Mouse (Mus musculus) neural tube, embryonic 12.5 days (tissue): ENCODE results near the gene Amz1. TPM values are rescaled to one million over a fixed set of nuclear protein-coding genes. Genes with fewer than 3 reads are reported as not detected.

ENCODE experiments used
- ATAC-seq: fragments of 200-750 bp; cut with Nextera tagmentation; 2 replicates; pipeline ENCODE4 v1.8.0; 2017; ENCODE audit warnings: low read depth, mild to moderate bottlenecking, moderate TSS enrichment, moderate library complexity; ENCODE audit not compliant: low FRiP score
- H3K27ac ChIP-seq: fragments of 300-500 bp; sonication (generic); 2 replicates; pipeline ENCODE4 v1.5.1; 2016
- H3K27me3 ChIP-seq: fragments of 300-500 bp; sonication (generic); replicated peaks from 2 replicates; pipeline ENCODE4 v1.6.1; 2016; ENCODE audit warnings: mild to moderate bottlenecking
- H3K36me3 ChIP-seq: fragments of 300-500 bp; sonication (generic); 2 replicates; pipeline ENCODE4 v1.6.1; 2016; ENCODE audit warnings: mild to moderate bottlenecking
- H3K4me1 ChIP-seq: fragments of 300-500 bp; sonication (generic); 2 replicates; pipeline ENCODE4 v1.6.1; 2016
- H3K4me2 ChIP-seq: fragments of 300-500 bp; sonication (generic); replicated peaks from 2 replicates; pipeline ENCODE4 v1.6.1; 2016; ENCODE audit warnings: mild to moderate bottlenecking
- H3K4me3 ChIP-seq: fragments of 300-500 bp; sonication (generic); 2 replicates; pipeline ENCODE4 v1.5.1; 2016
- H3K9ac ChIP-seq: fragments of 300-500 bp; sonication (generic); 2 replicates; pipeline ENCODE4 v1.6.1; 2016; ENCODE audit warnings: mild to moderate bottlenecking
- H3K9me3 ChIP-seq: fragments of 300-500 bp; sonication (generic); 2 replicates; pipeline ENCODE4 v1.6.1; 2016; ENCODE audit warnings: mild to moderate bottlenecking
- WGBS: fragments of 180-500 bp; shearing (Covaris S2); methylation state at CpG from one replicate; pipeline ENCODE4 v1.1.7; 2016; 5-methylcytosine and 5-hydroxymethylcytosine counted together
- polyA plus RNA-seq: library from polyadenylated mRNA; unstranded; fragments of >200 nt; fragmentation: Nextera tagmentation; extraction: Ambion mirVana; gene quantifications from 2 replicates; pipeline ENCODE4 v1.2.1, GENCODE M21; 2016

Gene Amz1
- polyA plus RNA-seq, 1 experiment from 2014 or later: 0.91 TPM

GRCm38 (mm10) chr5:140776968-140777367 is 53.0 kb downstream of the Amz1 start:
- no peak for ATAC-seq
- H3K4me3 ChIP-seq: no peak overlapping the region
- no peak overlapping the region for H3K9ac ChIP-seq
- H3K4me1 ChIP-seq: peaks cover 4% of the 10 kb centered on the region; the same call in 1 of the 2 replicates
- 80% methylated on average over 9 of the region's 9 CpGs for WGBS
- no peak overlapping the region for H3K4me2 ChIP-seq
- H3K36me3 ChIP-seq: peaks cover 27% of the 10 kb centered on the region
- H3K27me3 ChIP-seq: no peaks in the 10 kb centered on the region
- H3K27ac ChIP-seq: no peak overlapping the region
- no peaks in the 10 kb centered on the region for H3K9me3 ChIP-seq

GRCm38 (mm10) chr5:140781122-140781521 is 57.2 kb downstream of the Amz1 start:
- ATAC-seq: no peak
- H3K4me3 ChIP-seq: no peak overlapping the region
- H3K4me2 ChIP-seq: no peak overlapping the region
- no peaks in the 10 kb centered on the region for H3K9me3 ChIP-seq
- peaks cover 62% of the 10 kb centered on the region for H3K36me3 ChIP-seq
- H3K9ac ChIP-seq: no peak overlapping the region
- H3K27ac ChIP-seq: no peak overlapping the region
- no peaks in the 10 kb centered on the region for H3K4me1 ChIP-seq
- 89% methylated on average over 5 of the region's 5 CpGs for WGBS
- H3K27me3 ChIP-seq: no peaks in the 10 kb centered on the region

- no peak overlapping the region for H3K4me2 ChIP-seq
- no peak overlapping the region for H3K27ac ChIP-seq
- H3K36me3 ChIP-seq: peaks cover 62% of the 10 kb centered on the region
- no peak overlapping the region for H3K4me3 ChIP-seq
- 91% methylated on average over 8 of the region's 8 CpGs for WGBS
- H3K9me3 ChIP-seq: no peaks in the 10 kb centered on the region
- no peaks in the 10 kb centered on the region for H3K27me3 ChIP-seq
- no peaks in the 10 kb centered on the region for H3K4me1 ChIP-seq
- no peak overlapping the region for H3K9ac ChIP-seq
- ATAC-seq: no peak
Measured at GRCm38 (mm10) chr5:140781886-140782572, 58.1 kb downstream of the Amz1 start.

- no peaks in the 10 kb centered on the region for H3K4me1 ChIP-seq
- WGBS: 96% methylated on average over 4 of the region's 4 CpGs
- no peak overlapping the region for H3K4me3 ChIP-seq
- no peaks in the 10 kb centered on the region for H3K9me3 ChIP-seq
- no peak for ATAC-seq
- H3K9ac ChIP-seq: no peak overlapping the region
- no peak overlapping the region for H3K4me2 ChIP-seq
- no peak overlapping the region for H3K27ac ChIP-seq
- peaks cover 51% of the 10 kb centered on the region for H3K36me3 ChIP-seq
- no peaks in the 10 kb centered on the region for H3K27me3 ChIP-seq
Measured at GRCm38 (mm10) chr5:140783577-140783976, 59.6 kb downstream of the Amz1 start.

GRCm38 (mm10) chr5:140784288-140784687 is 60.4 kb downstream of the Amz1 start:
- H3K4me2 ChIP-seq: no peak overlapping the region
- no peaks in the 10 kb centered on the region for H3K27me3 ChIP-seq
- H3K4me3 ChIP-seq: no peak overlapping the region
- no peak overlapping the region for H3K27ac ChIP-seq
- no peaks in the 10 kb centered on the region for H3K4me1 ChIP-seq
- 88% methylated on average over 6 of the region's 6 CpGs for WGBS
- no peaks in the 10 kb centered on the region for H3K9me3 ChIP-seq
- ATAC-seq: no peak
- H3K36me3 ChIP-seq: peaks cover 46% of the 10 kb centered on the region
- H3K9ac ChIP-seq: no peak overlapping the region

DNA sequence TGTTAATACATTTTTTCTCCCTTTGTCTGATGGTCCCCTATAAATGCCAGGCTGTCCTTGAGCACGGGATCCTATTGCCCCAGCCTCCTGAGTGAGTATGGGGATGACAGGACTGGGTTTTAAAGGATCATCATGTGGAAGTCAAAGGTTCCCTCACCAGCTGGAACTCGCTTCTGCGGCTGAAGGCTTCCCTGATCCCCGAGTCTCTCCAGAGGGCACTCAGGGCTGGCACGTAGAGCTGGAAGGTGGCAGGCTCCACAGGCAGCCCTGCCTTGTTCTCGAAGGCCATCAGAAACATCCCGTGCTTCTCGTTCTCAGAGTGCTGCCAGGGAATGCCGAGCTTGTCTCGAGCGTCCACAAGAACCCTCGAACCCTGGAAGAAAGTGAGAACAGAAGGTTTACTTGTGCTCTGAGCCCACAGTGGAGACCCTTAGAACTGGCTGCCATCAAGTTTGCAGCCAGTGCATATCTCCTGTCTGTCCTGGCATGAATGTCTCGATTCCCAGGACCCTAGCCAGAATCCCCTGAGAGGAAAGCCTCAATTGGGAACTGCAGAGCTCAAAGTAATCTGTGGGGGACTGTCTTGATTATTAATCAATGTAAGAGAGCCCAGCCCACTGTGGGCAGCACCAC is 61.4 kb downstream of the Amz1 start:
- no peak for ATAC-seq
- no peak overlapping the region for H3K4me3 ChIP-seq
- H3K27me3 ChIP-seq: no peaks in the 10 kb centered on the region
- WGBS: 90% methylated on average over 13 of the region's 13 CpGs
- no peak overlapping the region for H3K4me2 ChIP-seq
- no peaks in the 10 kb centered on the region for H3K9me3 ChIP-seq
- peaks cover 2% of the 10 kb centered on the region for H3K4me1 ChIP-seq
- H3K27ac ChIP-seq: no peak overlapping the region
- H3K9ac ChIP-seq: no peak overlapping the region
- H3K36me3 ChIP-seq: peaks cover 44% of the 10 kb centered on the region

GRCm38 (mm10) chr5:140789561-140789960 is 65.6 kb downstream of the Amz1 start:
- Histone ChIP-seq H3K4me2 (no peak overlapping the region), H3K36me3 (peaks cover 9% of the 10 kb centered on the region), H3K9me3 (no peaks in the 10 kb centered on the region), H3K4me1 (peaks cover 22% of the 10 kb centered on the region), H3K27ac (no peak overlapping the region), H3K27me3 (no peaks in the 10 kb centered on the region), H3K9ac (no peak overlapping the region), H3K4me3 (no peak overlapping the region)
- ATAC-seq: no peak

DNA sequence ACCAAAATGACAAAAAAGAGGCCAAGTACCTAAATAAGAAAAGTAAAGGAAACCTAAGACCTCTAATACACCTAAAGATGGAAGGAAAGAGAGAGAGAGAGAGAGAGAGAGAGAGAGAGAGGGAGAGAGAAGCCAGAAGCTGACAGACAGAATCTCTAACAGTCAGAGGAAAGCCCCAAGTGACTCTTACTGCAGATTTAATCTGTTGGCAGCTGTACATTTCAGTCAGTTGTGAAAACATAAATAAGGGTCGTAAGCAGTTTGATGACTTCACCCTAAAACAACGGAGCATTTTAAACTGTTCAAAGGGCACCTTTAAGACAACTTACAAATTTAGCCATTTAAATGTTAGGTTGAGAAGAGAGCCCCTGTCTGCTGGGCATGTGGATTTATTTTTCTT is 66.5 kb downstream of the Amz1 start:
- H3K4me1 ChIP-seq: peaks cover 27% of the 10 kb centered on the region
- ATAC-seq: no peak
- peaks cover under 1% of the 10 kb centered on the region; the same call in 1 of the 2 replicates for H3K36me3 ChIP-seq
- H3K27me3 ChIP-seq: no peaks in the 10 kb centered on the region
- H3K4me2 ChIP-seq: no peak overlapping the region
- H3K9ac ChIP-seq: no peak overlapping the region
- H3K9me3 ChIP-seq: no peaks in the 10 kb centered on the region
- WGBS: 64% methylated on average over 2 of the region's 2 CpGs
- 0 out of 2 replicates have a peak overlapping the region, but pooled peaks have one; percentile 16 for H3K27ac ChIP-seq
- no peak overlapping the region for H3K4me3 ChIP-seq

DNA sequence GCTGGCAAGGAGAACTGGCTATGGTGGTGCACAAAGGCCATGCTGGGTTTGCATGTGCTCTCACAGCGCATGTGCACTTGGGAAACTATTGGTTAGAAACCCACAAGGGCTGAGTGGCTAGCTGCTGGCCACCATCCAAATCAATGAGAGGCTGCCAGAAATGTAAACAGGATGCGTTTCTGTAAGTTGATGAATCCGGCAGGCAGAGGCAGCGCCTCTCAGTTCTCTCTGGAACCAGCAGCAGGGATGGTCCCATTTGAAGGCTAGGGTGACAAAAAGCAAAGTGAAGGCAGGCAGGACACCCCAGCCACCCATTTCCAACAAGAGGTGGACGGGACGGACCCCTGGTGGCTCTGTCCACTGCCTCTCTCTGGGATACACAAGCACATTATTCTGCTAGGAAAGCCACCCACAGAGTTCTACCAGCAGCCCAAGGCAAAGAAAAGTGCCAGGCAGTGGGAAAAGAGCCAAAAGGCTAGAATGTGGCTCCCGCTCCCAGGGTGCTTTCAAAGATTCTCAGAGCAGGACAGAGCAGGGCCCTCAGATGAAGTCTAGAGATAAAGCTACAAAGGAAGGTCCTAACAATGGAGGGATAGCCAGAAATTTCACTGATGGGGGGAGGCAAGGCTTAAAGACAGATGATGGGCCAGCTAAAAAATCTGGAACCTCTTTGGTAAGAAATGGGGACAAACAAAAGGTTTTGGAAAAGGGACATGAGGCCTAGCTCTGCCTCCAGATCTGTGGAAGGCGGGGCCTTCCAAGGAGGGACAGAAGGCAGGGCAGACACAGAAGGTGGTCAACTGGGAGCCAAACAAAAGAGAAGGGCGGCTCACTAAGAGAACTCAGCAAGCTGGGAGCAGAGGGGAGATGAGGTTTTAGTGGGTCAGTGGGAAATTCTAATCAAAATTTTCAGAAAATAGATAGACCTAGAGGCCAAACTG is 67.3 kb downstream of the Amz1 start:
- 44% methylated on average over 9 of the region's 9 CpGs for WGBS
- Histone ChIP-seq H3K4me2 (peak overlapping the region; percentile 7; the same call in 1 of the 2 replicates), H3K27me3 (no peaks in the 10 kb centered on the region), H3K27ac (peak overlapping the region; percentile 69), H3K4me1 (peaks cover 27% of the 10 kb centered on the region), H3K36me3 (no peaks in the 10 kb centered on the region), H3K4me3 (no peak overlapping the region), H3K9me3 (no peaks in the 10 kb centered on the region), H3K9ac (no peak overlapping the region)
- peak; percentile 58; the same call in 1 of the 2 replicates for ATAC-seq

- Histone ChIP-seq H3K9ac (no peak overlapping the region), H3K4me1 (peaks cover 27% of the 10 kb centered on the region)
- WGBS: 70% methylated on average over 5 of the region's 5 CpGs
Measured at GRCm38 (mm10) chr5:140792233-140792632, 68.3 kb downstream of the Amz1 start.

DNA sequence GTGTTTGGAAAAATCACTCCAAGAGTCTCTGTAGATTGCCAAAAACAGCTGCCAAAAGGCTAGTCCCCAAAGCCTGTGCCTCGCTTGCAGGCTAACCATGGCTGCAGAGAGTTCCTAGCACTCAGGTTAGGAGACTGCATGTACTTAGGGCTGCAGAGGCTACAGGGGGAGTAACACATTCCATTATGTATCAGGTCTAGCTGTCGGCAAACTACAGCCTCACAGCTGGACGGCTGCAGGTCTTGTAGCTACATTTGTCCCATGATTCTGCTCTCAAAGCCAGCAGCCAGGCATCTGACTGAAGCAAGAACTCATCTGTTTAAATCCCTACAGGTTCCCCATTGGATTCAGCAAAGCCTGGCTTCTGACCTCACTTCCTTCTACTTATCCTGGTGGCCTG is 70.8 kb downstream of the Amz1 start:
- H3K27ac ChIP-seq: no peak overlapping the region
- ATAC-seq: no peak

More at GRCm38 (mm10) chr5:140792233-140792632, 68.3 kb downstream of the Amz1 start:
- Histone ChIP-seq H3K9me3 (no peaks in the 10 kb centered on the region), H3K27me3 (no peaks in the 10 kb centered on the region), H3K27ac (no peak overlapping the region), H3K36me3 (no peaks in the 10 kb centered on the region), H3K4me3 (no peak overlapping the region), H3K4me2 (no peak overlapping the region)
- no peak for ATAC-seq

DNA sequence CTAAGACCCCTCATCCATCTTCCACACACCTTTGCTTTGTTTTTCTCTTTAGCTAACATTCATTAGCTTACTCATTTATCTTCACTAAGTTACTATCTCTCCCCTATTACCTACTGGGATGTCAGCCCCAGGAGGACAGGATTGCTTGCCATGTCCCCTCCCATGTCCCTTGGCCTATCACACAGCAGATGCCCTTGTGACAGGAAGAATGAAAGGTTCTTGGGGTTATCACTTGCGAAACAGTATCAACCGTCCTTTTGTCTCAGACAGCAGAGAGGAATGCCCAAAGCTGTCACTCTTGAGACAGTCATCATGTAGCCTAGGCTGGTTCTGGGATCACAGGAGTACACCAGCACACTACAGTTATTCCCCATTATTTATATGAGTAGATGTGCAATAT is 71.2 kb downstream of the Amz1 start:
- Histone ChIP-seq H3K4me1 (peaks cover 30% of the 10 kb centered on the region), H3K4me3 (no peak overlapping the region), H3K36me3 (no peaks in the 10 kb centered on the region), H3K27ac (no peak overlapping the region), H3K27me3 (no peaks in the 10 kb centered on the region), H3K4me2 (no peak overlapping the region), H3K9ac (no peak overlapping the region), H3K9me3 (no peaks in the 10 kb centered on the region)
- ATAC-seq: no peak
- WGBS: 62% methylated on average over 2 of the region's 2 CpGs

More for the DNA sequence above, 70.8 kb downstream of the Amz1 start:
- no peak overlapping the region for H3K4me3 ChIP-seq
- H3K9me3 ChIP-seq: no peaks in the 10 kb centered on the region
- H3K4me1 ChIP-seq: peaks cover 30% of the 10 kb centered on the region
- no peaks in the 10 kb centered on the region for H3K36me3 ChIP-seq
- 59% methylated on average over 3 of the region's 3 CpGs for WGBS
- H3K9ac ChIP-seq: no peak overlapping the region
- H3K4me2 ChIP-seq: no peak overlapping the region
- no peaks in the 10 kb centered on the region for H3K27me3 ChIP-seq
